Mouse (Mus musculus): ENCODE measurements around the gene Sympk. TPM values are rescaled to one million over a fixed set of nuclear protein-coding genes. Genes with fewer than 3 reads are reported as not detected.

Sympk gene
- total RNA-seq, 4 experiments from 2014 or later, result 100 to 113 (median 109) TPM

DNA sequence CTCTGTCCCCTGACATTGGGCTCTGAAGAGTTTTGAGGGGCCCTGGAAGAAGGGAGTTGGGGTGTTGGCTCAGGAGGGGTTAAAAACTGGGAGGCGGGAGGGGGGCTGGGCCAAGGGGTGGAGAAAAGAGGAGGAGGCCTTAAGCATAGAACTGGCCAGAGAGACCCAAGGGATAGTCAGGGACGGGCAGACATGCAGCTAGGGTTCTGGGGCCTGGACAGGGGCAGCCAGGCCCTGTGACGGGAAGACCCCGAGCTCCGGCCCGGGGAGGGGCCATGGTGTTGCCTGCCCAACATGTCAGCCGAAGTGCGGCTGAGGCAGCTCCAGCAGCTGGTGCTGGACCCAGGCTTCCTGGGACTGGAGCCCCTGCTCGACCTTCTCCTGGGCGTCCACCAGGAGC, 59.5 kb downstream of the Sympk start, which contains the start of gene Dmpk:
TSS of gene Dmpk (plus strand) at position 149 of the 400 bp plus-strand sequence.
- DNase-seq (ENCODE audit: low spot score in 2 of 2), result no peak

DNA sequence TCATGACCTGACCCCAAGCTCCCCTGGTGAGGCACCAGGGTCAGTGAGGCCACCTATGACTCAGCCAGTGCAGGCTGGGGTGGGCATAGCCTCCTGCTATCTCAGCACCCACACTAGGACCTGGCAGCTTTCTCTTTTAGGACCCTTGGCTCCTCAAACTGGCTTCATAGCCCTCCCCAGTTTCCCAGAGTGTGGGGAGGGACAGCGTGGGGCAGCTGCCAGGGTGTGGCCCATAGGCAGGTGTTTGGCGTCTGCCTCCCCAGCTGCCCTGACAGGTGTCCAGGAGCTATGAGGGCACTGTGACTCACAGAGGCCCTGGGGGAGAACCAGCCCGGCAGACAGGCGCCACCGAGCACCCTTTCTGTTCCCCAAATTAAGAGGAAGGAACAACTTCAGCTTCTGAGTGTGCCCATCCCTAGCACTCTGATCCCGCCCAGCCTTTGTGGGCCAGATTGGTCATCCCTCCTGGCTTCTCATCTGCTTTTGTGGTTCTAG, 60.1 kb downstream of the Sympk start:
- no peak for DNase-seq (ENCODE audit: low spot score in 2 of 2)

GRCm38 (mm10) chr7:19084921-19085473, 60.8 kb downstream of the Sympk start:
- DNase-seq (ENCODE audit: low spot score in 2 of 2), result no peak

DNA sequence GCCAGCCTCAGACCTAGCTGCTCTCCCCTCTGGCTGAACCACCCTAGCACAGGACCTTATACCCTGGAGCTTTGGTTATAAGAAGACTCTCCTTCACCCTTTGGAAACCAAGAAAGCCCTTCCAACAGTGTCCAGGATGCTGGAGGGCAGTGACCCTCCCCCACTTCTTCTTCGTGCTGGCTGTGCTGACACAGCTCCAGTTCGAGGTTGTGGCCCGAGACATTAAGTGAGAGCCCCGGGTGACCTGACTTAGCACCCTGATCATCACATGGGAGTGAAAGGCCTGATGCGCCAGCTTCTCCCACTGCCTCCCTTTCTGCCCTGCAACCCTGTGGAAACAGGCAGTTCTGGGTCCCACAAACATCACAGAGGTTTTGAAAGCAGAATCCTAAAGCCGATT, 61.3 kb downstream of the Sympk start:
- no peak for DNase-seq (ENCODE audit: low spot score in 2 of 2)

DNA sequence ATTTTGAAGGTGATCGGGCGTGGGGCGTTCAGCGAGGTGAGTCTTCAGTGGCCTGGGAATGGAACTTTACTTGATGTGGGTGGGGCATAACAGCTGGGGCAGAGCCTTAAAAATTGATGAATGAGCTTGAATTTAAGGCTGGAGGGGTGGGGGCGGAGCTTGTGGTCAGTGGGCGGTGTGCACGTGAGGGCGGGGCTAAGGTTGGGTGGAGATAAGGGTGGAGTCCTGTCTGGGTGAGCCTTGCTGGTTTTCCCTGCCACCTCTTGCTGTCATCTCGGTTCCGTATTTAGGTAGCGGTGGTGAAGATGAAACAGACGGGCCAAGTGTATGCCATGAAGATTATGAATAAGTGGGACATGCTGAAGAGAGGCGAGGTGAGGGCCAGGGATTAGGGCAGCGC, 61.9 kb downstream of the Sympk start:
- DNase-seq (ENCODE audit: low spot score in 2 of 2), result no peak

DNA sequence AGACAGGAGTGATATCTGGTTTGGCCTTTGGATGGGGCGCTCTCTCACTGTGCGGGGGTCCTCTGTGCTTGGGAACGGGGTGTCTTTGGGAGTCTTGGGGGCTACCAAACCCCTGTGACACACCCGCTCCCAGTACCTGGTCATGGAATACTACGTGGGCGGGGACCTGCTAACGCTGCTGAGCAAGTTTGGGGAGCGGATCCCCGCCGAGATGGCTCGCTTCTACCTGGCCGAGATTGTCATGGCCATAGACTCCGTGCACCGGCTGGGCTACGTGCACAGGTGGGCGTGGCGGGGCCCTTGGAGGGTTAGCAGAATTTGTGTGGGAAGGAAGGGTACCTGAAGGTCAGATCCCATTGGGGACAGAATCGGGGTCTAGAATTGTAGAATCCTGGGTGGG, 62.6 kb downstream of the Sympk start:
- DNase-seq (ENCODE audit: low spot score in 2 of 2), result no peak

- DNase-seq (ENCODE audit: low spot score in 2 of 2), result peak in 1 of 2 experiments; percentile 63
Observed at GRCm38 (mm10) chr7:19088813-19089212, 64.6 kb downstream of the Sympk start.

GRCm38 (mm10) chr7:19091913-19092312, 67.7 kb downstream of the Sympk start:
- no peak for DNase-seq (ENCODE audit: low spot score in 2 of 2)

GRCm38 (mm10) chr7:19092381-19093173, 68.4 kb downstream of the Sympk start:
- DNase-seq (ENCODE audit: low spot score in 2 of 2), result no peak

GRCm38 (mm10) chr7:19093174-19093521, 69.0 kb downstream of the Sympk start:
- DNase-seq (ENCODE audit: low spot score in 2 of 2), result peak in 1 of 2 experiments; percentile 67

GRCm38 (mm10) chr7:19093537-19094385, 69.6 kb downstream of the Sympk start:
- peak; percentile 81 for DNase-seq (ENCODE audit: low spot score in 2 of 2)

DNA sequence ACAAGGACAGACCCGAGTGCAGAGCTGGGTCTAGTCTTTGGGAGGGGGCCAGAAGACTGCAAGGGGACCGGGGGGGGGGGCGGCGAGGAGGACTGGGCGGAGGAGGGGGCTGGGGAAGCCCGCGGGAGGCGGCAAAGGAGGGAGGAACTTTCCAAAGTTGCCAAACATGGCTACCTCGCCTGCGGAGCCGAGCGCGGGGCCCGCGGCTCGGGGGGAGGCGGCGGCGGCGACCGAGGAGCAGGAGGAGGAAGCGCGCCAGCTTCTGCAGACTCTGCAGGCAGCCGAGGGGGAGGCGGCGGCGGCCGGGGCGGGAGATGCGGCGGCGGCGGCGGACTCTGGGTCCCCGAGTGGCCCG, 70.3 kb downstream of the Sympk start, which contains the start of gene Six5:
TSS of gene Six5 (plus strand) at position 124 of the 355 bp plus-strand sequence.
- DNase-seq (ENCODE audit: low spot score in 2 of 2), result no peak

GRCm38 (mm10) chr7:19094826-19095750, 70.9 kb downstream of the Sympk start:
- DNase-seq (ENCODE audit: low spot score in 2 of 2), result no peak

DNA sequence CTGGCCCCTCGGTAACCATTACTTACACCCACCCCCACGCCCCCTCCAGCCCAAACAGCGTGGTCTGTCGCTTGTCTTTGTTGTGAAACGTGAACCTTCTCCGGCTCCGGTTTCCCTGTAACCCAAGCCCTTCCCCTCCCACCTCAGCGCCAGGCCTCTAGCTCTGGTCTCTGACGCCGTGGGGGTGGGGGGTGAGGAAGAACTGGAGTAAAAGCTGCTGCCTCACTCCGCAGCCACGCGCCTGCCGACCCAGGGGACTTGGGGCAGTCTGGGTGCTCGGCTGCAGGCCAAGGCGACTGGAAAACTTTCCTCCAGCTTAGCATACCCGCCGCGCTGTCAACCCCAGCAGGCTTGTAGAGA, 71.6 kb downstream of the Sympk start:
- no peak for DNase-seq (ENCODE audit: low spot score in 2 of 2)

DNA sequence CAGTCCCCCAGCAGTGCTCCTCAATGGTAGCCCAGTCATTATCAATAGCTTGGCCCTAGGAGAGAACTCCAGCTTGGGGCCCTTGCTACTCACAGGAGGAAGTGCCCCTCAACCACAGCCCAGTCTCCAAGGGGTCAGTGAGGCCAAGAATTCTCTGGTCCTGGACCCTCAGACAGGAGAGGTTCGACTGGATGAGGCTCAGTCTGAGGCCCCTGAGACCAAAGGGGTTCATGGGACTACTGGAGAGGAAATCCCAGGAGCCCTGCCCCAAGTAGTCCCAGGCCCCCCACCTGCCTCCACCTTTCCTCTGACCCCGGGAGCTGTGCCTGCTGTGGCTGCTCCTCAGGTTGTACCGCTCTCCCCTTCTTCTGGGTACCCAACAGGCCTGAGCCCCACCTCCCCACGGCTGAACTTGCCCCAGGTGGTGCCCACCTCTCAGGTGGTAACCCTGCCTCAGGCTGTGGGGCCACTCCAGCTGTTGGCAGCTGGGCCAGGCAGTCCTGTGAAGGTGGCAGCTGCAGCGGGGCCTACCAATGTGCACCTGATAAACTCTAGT, 72.3 kb downstream of the Sympk start:
- DNase-seq (ENCODE audit: low spot score in 2 of 2), result no peak

GRCm38 (mm10) chr7:19097217-19097616, 73.0 kb downstream of the Sympk start:
- no peak for DNase-seq (ENCODE audit: low spot score in 2 of 2)

GRCm38 (mm10) chr7:19097863-19098262, 73.7 kb downstream of the Sympk start:
- DNase-seq (ENCODE audit: low spot score in 2 of 2), result no peak

- DNase-seq (ENCODE audit: low spot score in 2 of 2), result no peak
Observed at GRCm38 (mm10) chr7:19098811-19099210, 74.6 kb downstream of the Sympk start.

- DNase-seq (ENCODE audit: low spot score in 2 of 2), result no peak
Observed at GRCm38 (mm10) chr7:19100290-19100689, 76.1 kb downstream of the Sympk start.

- no peak for DNase-seq (ENCODE audit: low spot score in 2 of 2)
Observed at GRCm38 (mm10) chr7:19103741-19104140, 79.6 kb downstream of the Sympk start.

Measured in layer of hippocampus, adult 8-10 months (tissue).